Mouse (Mus musculus): ENCODE measurements around the gene Rhoh. TPM values are rescaled to one million over a fixed set of nuclear protein-coding genes. Genes with fewer than 3 reads are reported as not detected.
A peak's percentile ranks its signal among the peaks of the same experiment; 100 is the strongest.

The Rhoh gene
- total RNA-seq (2017), result 148 and 161 TPM in 2 replicates

DNA sequence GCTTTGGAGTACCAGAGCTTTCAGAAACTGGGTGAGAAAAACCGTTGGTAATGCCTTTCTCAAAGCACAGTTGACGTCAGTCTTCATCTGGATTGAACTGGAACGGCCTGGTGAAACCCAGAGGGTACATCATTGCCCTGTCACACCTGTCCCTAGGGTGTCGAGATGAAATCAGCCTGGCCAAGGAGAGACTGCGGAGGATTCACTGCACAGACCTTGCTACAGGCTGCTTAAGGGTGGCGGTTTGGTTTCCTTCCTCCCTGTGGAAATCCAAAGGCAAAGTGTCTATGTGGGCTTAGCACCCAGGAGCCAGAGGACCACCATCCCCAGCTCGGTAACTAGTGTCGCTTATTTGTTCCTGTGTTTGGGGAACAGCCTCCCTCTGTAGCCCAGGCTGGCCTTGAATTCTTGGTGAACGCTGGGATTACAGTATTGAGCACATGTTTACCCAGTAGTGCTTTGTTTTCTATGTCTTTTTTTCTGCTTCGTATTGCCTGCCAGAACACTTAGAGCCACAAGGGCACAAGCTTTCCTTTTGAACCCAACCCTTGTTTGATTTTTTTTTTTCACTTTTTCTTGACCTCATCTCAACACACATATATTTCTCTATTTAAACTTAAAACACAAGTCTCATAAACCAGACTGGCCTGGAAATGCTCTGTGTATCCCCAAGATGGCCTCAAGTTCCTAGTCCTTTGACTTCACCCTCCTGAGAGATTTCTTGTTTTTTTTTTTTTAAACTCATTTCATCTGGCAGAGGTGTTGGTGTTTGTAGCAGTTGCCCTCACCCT lies at the start of gene Rhoh:
TSS of gene Rhoh (plus strand) at position 60 of the 791 bp plus-strand sequence.
- ATAC-seq (ENCODE audit: extremely low read depth, insufficient number of reproducible peaks, low FRiP score, poor library complexity, severe bottlenecking), result peak; percentile 21; the same call in 1 of the 2 replicates

DNA sequence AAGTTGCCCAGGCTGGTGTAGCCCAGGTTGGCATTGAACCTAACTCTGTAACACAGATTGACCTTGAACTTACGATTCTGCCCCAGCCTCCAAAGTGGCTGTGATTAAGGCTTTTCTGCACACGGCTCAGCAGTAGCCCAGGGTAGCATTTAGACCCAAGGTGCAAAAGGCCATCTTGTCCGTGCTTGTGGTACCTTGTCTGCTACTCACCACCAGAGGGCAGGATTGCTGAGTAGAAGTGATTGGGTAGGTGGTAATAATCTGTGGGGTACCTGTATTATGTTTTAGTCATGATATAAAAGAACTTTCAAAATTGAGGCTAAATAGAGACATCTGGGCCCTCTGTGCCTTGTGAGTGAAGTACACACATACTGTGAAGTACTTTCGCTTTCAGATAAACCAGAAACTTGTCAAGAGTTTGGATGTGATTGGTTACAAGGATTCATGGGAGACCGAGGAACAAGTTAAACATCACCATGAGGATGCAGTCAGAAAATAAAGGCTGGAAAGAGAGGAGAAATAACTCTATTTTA lies 37.3 kb upstream of the Rhoh start:
- ATAC-seq (ENCODE audit: extremely low read depth, insufficient number of reproducible peaks, low FRiP score, poor library complexity, severe bottlenecking), result peak; percentile 81

DNA sequence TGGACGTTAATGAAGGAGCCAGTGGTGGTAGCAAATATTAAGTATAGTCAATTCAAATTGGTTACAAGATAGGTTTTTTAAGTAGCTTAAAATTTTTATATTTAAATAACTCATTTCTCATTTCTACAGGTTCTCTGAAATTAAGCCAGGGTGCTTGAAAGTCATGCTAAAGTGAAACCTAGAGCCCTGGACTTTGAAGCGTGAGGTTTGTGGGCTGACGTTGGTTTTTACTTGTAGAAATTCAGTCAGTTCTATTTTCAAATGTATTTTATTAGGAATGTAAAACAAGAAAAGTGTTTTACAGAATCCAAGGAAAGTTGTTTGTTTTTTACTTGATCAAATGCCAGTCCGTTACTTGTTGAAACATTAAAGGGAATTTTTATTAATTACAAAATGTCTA lies 34.5 kb upstream of the Rhoh start:
- no peak for ATAC-seq (ENCODE audit: extremely low read depth, insufficient number of reproducible peaks, low FRiP score, poor library complexity, severe bottlenecking)

DNA sequence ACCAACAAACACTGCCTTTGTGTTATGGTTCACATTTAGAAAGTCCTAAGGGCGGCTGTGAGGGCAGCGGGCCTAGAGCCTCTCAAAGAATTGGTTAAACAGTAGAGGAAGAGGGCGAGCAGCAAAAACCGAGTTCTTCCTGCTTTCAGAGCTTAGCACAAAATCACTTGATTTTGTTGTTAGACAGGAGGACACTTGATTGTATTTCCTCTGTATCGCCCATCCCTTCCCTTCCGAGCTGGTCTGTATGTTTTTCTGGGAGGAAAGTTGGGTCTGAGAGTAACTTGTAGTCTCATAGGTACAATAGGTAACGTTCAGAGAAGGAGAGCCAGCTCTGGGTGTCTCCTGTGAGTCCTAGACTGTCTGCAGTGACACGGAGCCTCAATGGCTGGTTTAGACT lies 33.9 kb upstream of the Rhoh start:
- ATAC-seq (ENCODE audit: extremely low read depth, insufficient number of reproducible peaks, low FRiP score, poor library complexity, severe bottlenecking), result no peak

DNA sequence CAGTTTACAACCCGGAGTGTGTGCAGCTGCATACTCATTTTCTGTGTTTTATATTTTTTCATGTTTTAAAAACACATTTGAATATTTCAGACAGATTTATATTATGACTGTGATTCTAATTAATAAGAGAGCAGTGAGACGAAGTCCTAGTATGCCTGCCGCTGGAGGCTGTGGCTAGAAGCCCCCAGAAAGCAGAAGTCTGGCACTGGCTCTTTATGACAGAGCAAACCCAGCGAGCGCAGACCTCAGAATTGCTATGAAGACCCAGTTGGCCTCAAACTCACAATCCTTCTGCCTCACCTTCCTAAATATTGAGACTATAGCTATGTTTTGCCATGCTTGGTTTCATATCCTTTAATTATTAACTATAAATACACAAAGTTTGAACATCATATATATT lies 32.8 kb upstream of the Rhoh start:
- ATAC-seq (ENCODE audit: extremely low read depth, insufficient number of reproducible peaks, low FRiP score, poor library complexity, severe bottlenecking), result no peak

DNA sequence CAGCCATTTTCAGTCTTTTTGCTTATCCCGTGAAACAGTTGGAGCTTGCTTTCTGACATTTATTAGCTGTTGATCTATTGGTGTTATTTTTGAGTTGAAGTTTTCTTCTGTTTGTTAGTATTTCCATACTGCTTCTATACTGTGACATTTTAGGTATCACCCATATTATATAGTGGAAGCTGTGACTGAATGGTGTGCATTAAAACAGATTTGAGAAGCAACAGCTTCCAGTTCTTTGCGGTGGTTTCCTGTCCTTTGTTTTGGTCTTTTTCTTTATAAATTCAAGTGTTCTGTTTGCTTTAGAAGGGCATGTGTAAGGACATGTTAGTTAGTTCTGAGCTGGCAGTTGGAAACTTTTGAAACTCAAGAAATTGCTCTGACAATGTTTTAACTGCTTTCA lies 32.0 kb upstream of the Rhoh start:
- no peak for ATAC-seq (ENCODE audit: extremely low read depth, insufficient number of reproducible peaks, low FRiP score, poor library complexity, severe bottlenecking)

DNA sequence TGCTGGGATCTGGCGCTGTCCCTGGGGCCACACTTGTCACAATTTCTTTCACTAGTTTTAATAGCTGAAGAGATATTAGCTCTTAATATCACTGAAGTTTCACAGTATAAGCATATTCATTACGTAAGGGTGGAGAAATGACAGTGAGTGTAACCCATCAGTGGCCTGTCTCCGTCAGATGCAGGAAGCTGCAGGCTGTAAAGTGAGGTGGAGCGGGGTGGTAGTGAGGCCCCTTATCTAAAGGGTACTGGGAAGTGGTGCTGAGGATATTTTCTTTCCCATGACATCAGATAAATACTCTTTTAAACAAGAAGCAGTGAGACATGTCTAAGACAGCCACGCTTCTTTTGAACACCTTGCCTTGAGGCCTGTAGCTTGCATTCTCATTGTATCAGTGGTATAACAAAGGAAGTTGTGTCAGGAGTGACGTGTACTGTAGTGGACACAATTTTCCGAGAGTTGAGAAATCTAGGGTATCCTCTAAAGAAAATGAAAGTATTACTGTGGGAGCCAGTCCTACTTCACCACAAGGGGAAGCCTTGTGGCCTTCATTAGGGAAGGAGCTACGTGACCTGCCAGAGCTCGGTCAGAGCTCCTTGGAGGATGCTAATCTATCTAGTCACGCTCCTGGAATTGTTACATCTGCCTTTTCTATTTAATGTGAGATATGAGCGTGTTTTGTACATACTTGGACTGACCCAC lies 28.9 kb upstream of the Rhoh start:
- peak; percentile 80 for ATAC-seq (ENCODE audit: extremely low read depth, insufficient number of reproducible peaks, low FRiP score, poor library complexity, severe bottlenecking)

DNA sequence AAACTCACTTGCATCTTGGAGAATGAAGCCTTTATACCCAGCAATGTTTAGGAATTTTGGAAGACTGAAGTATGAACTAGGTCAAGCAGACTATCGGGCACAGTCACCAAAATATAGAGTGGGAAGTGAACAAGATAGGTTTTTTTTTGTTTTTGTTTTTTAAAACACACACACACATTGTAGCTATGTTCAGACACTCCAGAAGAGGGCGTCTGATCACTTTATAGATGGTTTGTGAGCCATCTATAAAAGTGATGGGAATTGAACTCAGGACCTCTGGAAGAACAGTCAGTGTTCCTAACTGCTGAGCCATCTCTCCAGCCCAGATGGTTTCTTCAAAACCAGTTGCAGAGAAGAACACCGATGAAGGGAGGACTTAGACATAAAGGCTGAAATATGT lies 27.9 kb upstream of the Rhoh start:
- ATAC-seq (ENCODE audit: extremely low read depth, insufficient number of reproducible peaks, low FRiP score, poor library complexity, severe bottlenecking), result no peak

DNA sequence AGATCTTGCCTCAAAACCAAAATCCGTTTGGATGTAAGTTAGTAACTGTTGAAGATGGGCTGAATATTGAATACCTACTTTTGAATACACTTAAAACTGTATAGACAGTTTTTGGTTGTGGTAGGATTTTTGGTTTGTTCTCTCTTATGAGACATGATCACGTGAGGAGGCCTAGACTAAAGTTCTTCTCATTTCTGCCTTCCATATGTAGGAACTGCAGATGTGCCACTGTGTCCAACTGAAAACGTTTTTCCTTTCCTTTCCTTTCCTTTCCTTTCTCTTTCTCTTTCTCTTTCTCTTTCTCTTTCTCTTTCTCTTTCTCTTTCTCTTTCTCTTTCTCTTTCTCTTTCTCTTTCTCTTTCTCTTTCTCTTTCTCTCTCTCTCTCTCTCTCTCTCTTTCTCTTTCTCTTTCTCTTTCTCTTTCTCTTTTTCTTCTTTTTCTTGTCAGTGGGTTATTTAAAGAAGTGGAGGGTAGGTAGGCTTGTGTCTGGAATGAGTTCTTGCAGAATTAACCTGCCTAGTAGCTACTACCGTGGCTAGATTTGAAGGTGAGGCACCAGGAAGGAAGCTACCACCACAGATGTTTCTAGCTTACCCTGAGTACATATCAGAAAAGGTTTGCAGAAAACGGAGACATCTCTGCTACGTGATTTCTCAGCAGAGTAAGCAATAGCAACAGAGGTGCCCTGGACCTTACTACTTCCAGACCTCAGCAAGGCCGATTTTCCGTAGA lies 27.1 kb upstream of the Rhoh start:
- no peak for ATAC-seq (ENCODE audit: extremely low read depth, insufficient number of reproducible peaks, low FRiP score, poor library complexity, severe bottlenecking)

DNA sequence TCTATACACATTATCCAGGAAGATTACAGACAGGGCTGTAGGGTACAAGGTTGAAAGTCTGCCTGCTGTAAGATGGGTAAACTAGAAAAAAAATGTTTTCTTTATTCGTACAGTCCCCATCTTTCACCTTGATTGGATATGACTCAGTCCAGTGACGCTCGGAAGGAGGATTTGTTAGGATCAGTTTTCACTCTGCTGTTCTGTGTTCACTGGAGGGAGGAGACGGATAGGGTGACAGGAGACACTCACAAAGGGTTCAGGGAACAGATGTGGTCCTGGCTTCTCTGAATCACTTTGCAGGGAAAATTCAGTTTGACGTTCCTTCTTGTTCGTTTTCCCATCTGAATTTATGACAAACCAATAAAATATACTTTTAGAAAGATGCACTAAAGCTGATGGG lies 23.0 kb upstream of the Rhoh start:
- no peak for ATAC-seq (ENCODE audit: extremely low read depth, insufficient number of reproducible peaks, low FRiP score, poor library complexity, severe bottlenecking)

DNA sequence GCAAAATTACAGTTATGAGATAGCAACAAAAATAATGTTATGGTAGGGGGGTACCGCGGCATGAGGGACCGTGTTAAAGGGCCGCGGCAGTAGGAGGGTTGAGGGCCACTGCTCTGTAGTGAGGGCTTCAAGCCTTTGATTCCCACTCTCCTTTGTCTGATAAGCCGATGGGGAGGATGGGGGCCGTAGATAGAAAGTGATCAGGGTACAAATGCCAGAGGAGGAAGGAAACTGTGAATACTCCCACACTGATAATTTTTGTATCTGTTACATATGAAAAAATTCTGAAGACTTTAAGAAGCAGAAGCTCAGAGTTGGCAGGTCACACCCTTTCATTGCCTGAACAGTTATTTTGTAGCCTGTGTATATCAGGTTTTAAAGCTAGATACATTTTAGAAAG lies 18.1 kb upstream of the Rhoh start:
- no peak for ATAC-seq (ENCODE audit: extremely low read depth, insufficient number of reproducible peaks, low FRiP score, poor library complexity, severe bottlenecking)

DNA sequence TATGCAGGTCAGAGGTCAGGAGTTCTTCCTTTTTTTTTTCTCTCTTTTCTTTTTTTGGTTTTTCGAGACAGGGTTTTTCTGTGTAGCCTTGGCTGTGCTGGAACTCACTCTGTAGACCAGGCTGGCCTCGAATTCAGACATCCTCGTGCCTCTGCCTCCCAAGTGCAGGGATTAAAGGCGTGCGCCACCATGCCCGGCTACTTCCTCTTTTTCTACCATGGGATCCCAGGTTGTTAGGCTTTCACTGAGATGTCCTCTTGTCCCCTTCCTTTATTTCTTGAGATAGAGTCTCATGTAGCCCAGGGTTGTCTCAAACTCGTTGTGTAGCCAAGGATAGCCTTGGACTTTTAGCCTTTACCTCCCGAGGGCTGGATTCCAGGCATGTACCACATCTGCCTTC lies 14.5 kb upstream of the Rhoh start:
- no peak for ATAC-seq (ENCODE audit: extremely low read depth, insufficient number of reproducible peaks, low FRiP score, poor library complexity, severe bottlenecking)

DNA sequence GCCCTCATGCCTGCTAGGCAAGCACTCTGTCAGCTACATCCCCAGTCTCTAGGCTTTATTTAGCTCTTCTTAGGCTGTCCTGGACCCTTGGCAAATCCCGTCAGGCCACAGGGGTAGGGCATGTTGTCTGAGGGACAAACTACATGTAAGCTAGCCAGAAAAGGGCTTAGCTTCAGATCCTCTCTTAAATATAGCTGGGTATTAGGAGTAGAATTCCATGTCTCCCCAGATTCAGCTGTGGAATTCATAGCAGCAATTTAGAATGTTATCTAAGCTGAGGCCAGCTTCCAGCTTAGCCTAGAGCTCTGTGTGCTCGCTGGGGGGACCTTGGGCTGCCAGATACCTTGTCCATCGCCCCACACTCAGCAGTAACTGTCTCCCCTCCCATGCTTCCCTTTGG lies 14.1 kb upstream of the Rhoh start:
- no peak for ATAC-seq (ENCODE audit: extremely low read depth, insufficient number of reproducible peaks, low FRiP score, poor library complexity, severe bottlenecking)

DNA sequence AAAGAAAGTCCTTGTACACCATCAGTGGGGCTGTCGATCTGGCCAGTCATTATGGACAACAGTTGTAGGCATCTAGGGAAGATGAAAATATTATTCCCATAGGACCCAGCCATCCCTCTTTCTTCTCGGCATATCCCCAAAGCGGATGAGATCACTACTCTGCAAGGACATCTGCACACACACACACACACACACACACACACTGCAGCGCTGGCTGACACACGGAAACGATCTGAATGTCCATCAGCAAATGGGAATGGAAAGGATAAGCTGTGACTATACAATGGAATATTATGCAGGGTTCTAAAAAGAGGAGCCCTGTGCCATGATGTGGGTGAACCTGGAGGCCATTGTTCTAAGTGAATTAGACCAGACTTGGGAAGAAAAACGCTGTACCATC lies 13.4 kb upstream of the Rhoh start:
- no peak for ATAC-seq (ENCODE audit: extremely low read depth, insufficient number of reproducible peaks, low FRiP score, poor library complexity, severe bottlenecking)

DNA sequence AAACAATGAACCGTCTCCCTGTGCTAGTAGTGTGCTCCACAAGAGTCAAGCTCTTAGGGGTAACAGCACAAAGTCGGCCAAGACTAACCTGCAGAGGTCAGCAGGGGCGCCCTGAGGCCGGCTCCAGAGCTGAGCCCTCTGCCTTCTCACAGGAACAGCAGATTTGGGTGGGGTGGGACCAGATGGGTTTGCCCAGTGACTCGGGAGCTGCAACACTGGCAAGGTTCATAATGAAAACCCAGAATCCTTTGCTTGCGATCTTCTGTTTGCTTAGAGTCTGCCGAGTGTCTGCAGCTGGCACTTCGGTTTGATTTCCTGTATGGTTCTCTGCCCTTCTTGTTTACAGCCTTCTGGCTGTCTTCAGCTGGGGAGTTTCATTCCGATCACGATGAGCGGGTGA lies 10.2 kb upstream of the Rhoh start:
- ATAC-seq (ENCODE audit: extremely low read depth, insufficient number of reproducible peaks, low FRiP score, poor library complexity, severe bottlenecking), result peak; percentile 51

DNA sequence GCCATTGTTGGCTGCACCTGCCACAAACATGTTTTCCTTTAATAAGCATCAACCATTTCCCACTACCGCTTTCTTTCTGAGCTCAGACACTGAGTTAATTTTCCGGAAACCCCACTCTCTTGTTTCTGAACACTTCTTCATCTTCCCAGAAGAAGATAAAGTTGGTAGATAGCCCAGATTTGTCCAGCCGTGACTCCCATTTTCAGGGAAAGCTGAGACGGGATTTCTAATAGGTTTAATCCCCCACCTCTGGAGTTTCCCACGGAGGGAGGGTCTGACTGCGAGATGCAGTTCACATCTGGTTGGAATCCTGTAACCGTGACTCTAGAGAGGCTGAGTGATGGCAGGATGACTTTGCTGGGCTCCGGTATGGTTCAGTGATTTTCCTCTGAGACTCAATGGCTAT lies 6.2 kb upstream of the Rhoh start:
- ATAC-seq (ENCODE audit: extremely low read depth, insufficient number of reproducible peaks, low FRiP score, poor library complexity, severe bottlenecking), result peak; percentile 42; the same call in 1 of the 2 replicates

DNA sequence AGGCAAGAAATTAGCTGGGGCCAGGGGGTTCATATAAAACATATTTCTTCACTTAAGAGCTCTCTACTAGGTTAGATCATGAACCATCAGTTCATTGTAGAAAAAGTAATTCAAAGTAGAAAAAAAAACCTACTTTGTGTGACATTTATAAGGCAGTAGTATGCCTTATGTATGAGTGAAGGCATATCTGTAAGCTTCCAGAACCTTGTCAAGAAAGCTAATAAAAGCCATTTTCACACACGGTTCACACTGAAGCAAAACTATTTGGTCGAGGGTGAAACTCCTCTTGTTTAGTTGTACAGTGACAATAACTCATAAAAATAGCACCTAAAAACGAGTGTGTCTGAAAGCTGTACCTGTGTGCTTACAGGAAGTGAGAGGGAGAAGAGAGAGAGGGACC lies 5.4 kb upstream of the Rhoh start:
- ATAC-seq (ENCODE audit: extremely low read depth, insufficient number of reproducible peaks, low FRiP score, poor library complexity, severe bottlenecking), result no peak

DNA sequence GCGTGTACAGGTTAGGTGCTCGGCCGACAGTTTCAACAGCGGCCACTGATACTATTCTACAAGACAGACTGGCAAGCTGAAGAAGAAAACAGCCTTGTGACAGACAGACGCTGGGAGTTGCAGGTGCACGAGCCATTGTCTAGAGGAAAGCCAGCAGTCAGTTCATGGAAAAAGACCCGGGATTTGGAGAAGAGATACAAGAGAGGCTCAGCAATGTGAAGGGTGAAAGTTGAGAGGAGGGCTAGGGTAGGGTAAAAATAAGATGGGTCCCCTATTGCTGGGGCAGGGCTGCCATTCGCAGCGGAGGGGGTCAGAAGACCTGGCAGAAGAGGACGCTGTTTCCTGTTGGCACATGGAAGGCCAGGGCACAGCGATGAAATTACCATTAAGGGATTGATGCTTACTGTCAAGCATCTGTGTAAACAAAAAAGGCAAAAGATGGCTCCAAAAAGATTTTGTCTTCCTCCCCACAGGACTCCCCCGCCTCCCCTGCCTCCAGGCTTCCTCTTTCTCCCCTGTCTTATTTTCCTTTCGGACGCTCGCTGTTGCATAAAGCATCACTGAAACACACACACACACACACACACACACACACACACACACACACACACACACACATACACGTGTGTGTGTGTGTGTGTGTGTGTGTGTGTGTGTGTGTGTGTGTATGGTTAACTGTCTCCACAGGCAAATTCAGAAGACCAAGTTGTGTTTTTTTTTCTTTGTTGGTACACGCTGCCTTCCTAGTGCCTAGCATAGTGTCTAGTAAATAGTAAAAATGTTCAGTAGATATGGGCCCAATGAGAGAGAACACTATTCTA lies 4.2 kb upstream of the Rhoh start:
- no peak for ATAC-seq (ENCODE audit: extremely low read depth, insufficient number of reproducible peaks, low FRiP score, poor library complexity, severe bottlenecking)

DNA sequence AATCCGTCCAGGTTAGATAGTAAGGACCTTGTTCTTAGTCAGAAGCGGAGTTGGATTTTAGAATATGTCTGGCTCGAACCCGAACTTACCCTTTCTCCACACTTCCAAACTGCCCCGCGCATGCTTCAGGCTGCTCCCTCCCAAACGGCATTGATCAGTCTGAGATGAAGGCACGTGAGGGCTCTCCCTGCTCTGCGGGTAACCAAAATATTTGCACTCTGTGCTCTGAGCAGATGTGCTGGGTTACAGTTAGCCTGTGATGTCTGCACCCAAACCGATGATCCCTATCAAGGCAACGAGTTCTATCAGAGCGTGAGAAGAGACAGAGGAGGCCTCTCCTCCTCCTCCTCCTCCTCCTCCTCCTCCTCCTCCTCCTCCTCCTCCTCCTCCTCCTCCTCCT lies 3.1 kb upstream of the Rhoh start:
- ATAC-seq (ENCODE audit: extremely low read depth, insufficient number of reproducible peaks, low FRiP score, poor library complexity, severe bottlenecking), result 0 out of 2 replicates have a peak, but pooled peaks have one; percentile 23

All from neutrophil, adult 5-6 weeks (primary cell).